8 mouse cellular contexts compared by ENCODE assay signal in the genomic region with DNA sequence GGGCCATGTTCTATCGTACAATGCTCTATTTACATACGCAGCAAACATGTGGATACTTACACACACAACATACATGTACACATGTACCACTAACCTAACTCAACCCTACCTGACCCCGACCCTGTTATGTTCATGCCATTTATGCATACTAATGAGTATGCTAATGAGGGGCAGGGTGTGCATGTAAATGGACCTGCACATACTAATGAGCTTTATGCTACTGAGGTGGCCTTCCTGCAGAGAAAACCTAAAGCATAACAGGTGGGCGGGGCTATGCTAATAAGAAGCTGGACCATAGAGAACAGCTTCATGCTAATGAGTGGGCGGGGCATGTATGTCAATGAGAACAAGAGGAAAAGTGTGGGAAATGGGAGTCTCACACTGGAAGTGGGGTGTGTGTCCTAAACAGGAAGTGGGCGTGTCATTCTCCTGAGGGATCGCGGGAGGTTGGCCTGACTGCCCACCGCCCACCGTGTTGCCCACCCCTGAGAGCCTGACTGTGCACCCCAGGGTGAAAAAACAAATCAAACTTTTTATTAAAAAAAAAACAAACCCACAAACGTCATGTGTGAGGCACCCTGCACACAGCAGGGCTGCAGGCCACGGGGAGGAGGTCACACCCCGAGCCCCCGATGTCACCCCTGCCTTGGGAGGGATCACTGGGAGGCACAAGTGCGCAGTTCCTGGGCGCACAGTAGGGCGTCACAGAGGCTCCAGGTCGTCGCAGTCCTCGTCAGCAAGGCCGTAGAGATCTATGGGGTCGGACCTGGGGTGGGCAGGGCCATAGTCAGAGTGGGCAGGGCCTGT. TPM values are rescaled to one million over a fixed set of nuclear protein-coding genes. Genes with fewer than 3 reads are reported as not detected.
DNase-seq lines count a peak whose midpoint lies in the region; ATAC-seq and TF ChIP-seq lines count a peak whose summit lies in the region.

A gene (minus strand): TSS at position 803 of the 807 bp plus-strand sequence.

- peaks cover 8% of the 10 kb centered on the region; the same call in 1 of the 2 replicates for H3K9me3 ChIP-seq in limb, embryonic 14.5 days (ENCODE audit: control insufficient read depth, low read length)
- 0 out of 2 replicates have a peak, but pooled peaks cover 6% of the 10 kb centered on the region for H3K9me3 ChIP-seq in neural tube, embryonic 15.5 days (replicated peaks)

- H3K27ac ChIP-seq in limb, embryonic 14.5 days (replicated peaks; ENCODE audit: low read depth, low read length), result no peak within 1 kb of the TSS
- no peak within 1 kb of the TSS for H3K27ac ChIP-seq in neural tube, embryonic 15.5 days (replicated peaks)

- H3K9ac ChIP-seq in limb, embryonic 14.5 days (ENCODE audit: low read depth, low read length, severe bottlenecking), result no peak within 1 kb of the TSS
- H3K9ac ChIP-seq in neural tube, embryonic 15.5 days (replicated peaks), result no peak within 1 kb of the TSS

- peak; percentile 23 for DNase-seq in 3T3-L1 (ENCODE audit: low read depth, low spot score)
- peak; percentile 26 for DNase-seq in CD4-positive helper T cell, adult 2 months (ENCODE audit: low read depth, low spot score)
- peak; percentile 10 to 16 for DNase-seq in cerebellum, adult 18-20 months
- DNase-seq in gastrocnemius, postnatal 36 days, result no peak
- DNase-seq in limb, embryonic 14.5 days (ENCODE audit: low spot score), result no peak
- no peak for DNase-seq in frontal cortex, postnatal 25 days (ENCODE audit: low spot score in 2 of 2)

- no peak within 1 kb of the TSS for H3K4me2 ChIP-seq in limb, embryonic 14.5 days (replicated peaks; ENCODE audit: low read depth, low read length, severe bottlenecking)
- no peak within 1 kb of the TSS for H3K4me2 ChIP-seq in neural tube, embryonic 15.5 days

- H3K4me3 ChIP-seq in limb, embryonic 14.5 days (replicated peaks; ENCODE audit: low read length), result no peak within 1 kb of the TSS
- H3K4me3 ChIP-seq in neural tube, embryonic 15.5 days (replicated peaks), result no peak within 1 kb of the TSS

- no peaks in the 10 kb centered on the region for H3K27me3 ChIP-seq in limb, embryonic 14.5 days (ENCODE audit: control insufficient read depth, insufficient read depth, low read length)
- no peaks in the 10 kb centered on the region for H3K27me3 ChIP-seq in neural tube, embryonic 15.5 days (replicated peaks)

- WGBS in limb, embryonic 14.5 days, result 97% methylated on average over 22 of the region's 22 CpGs
- 97% methylated on average over 22 of the region's 22 CpGs for WGBS in neural tube, embryonic 15.5 days

- peaks cover 12% of the 10 kb centered on the region for H3K36me3 ChIP-seq in limb, embryonic 14.5 days (ENCODE audit: control insufficient read depth, insufficient read depth, low read length)
- peaks cover 12% of the 10 kb centered on the region for H3K36me3 ChIP-seq in neural tube, embryonic 15.5 days

- no peak for ATAC-seq in inflammation-experienced regulatory T-cells, adult 6 months
- peak; percentile 28; the same call in 1 of the 2 replicates for ATAC-seq in limb, embryonic 14.5 days (ENCODE audit: low FRiP score, low read depth)
- ATAC-seq in neural tube, embryonic 15.5 days (ENCODE audit: low FRiP score), result peak; percentile 73

- intact Hi-C loops in gastrocnemius, postnatal 36 days (cut with DNase I), result loop anchor here (1.0 kb wide), 1 partner anchor 34 kb away; no protein-coding TSS in a partner anchor

- no peak for TF ChIP-seq POLR2A in limb, embryonic 14.5 days (IDR thresholded peaks at IDR 0.05; ENCODE audit: borderline replicate concordance, extremely low read depth, insufficient read depth, insufficient read length)

- H3K4me1 ChIP-seq in limb, embryonic 14.5 days (ENCODE audit: control insufficient read depth, insufficient read depth, low read length), result no peaks in the 10 kb centered on the region
- no peaks in the 10 kb centered on the region for H3K4me1 ChIP-seq in neural tube, embryonic 15.5 days

RNA-seq across cellular contexts. Expression of the gene that starts here (rescaled TPM):
- total RNA-seq in gastrocnemius, postnatal 36 days (2021), result 10 to 100 TPM; 29.3 to 31.5 TPM
- polyA plus RNA-seq in inflammation-experienced regulatory T-cells, adult 6 months (2017; shearing (Covaris generic)), result 10 to 100 TPM; 12.6 to 23.4 (median 13.9) TPM
- polyA plus RNA-seq in limb, embryonic 14.5 days (2012; rRNA removed), result 301 and 417 TPM in 2 replicates
- 119 and 129 TPM in 2 replicates for polyA plus RNA-seq in limb, embryonic 14.5 days (2014; fragmentation: Nextera tagmentation; extraction: Ambion mirVana)
- 153 and 158 TPM in 2 replicates for polyA plus RNA-seq in neural tube, embryonic 15.5 days (2015; fragmentation: Nextera tagmentation; extraction: Ambion mirVana)

Comparison
In these comparisons a context has a peak if more than half of its experiments do, and no peak if none do; other contexts are left out.
1. DNase-seq: peak in 3T3-L1 (single experiment), CD4-positive helper T cell, adult 2 months (single experiment) and cerebellum, adult 18-20 months (2 of 2); none in gastrocnemius, postnatal 36 days (0 of 2), limb, embryonic 14.5 days (single experiment) and frontal cortex, postnatal 25 days (0 of 2).